Mouse (Mus musculus) hindbrain, embryonic 10.5 days (tissue): ENCODE measurements around the gene Yy2. TPM values are rescaled to one million over a fixed set of nuclear protein-coding genes. Genes with fewer than 3 reads are reported as not detected.

Source experiments
- DNase-seq: peaks from one replicate; pipeline ENCODE4 v3.0.0-alpha.2; 2017; ENCODE audit warnings: low spot score
- H3K27ac ChIP-seq: fragments of 300-500 bp; sonication (generic); 2 replicates; pipeline ENCODE4 v1.5.1; 2016; ENCODE audit warnings: mild to moderate bottlenecking, moderate library complexity
- H3K27me3 ChIP-seq: fragments of 300-500 bp; sonication (generic); 2 replicates; pipeline ENCODE4 v1.6.1; 2016; ENCODE audit warnings: mild to moderate bottlenecking; ENCODE audit not compliant: poor library complexity, insufficient read depth, severe bottlenecking
- H3K36me3 ChIP-seq: fragments of 300-500 bp; sonication (generic); 2 replicates; pipeline ENCODE4 v1.6.1; 2016; ENCODE audit warnings: mild to moderate bottlenecking, moderate library complexity
- H3K4me1 ChIP-seq: fragments of 300-500 bp; sonication (generic); replicated peaks from 2 replicates; pipeline ENCODE4 v1.6.1; 2016; ENCODE audit warnings: mild to moderate bottlenecking
- H3K4me3 ChIP-seq: fragments of 300-500 bp; sonication (generic); 2 replicates; pipeline ENCODE4 v1.5.1; 2016; ENCODE audit warnings: mild to moderate bottlenecking, moderate library complexity
- H3K9me3 ChIP-seq: fragments of 300-500 bp; sonication (generic); 2 replicates; pipeline ENCODE4 v1.6.1; 2016; ENCODE audit warnings: mild to moderate bottlenecking, moderate library complexity
- WGBS: fragments of 180-500 bp; shearing (Covaris S2); methylation state at CpG from one replicate; pipeline ENCODE4 v1.1.7; 2016; 5-methylcytosine and 5-hydroxymethylcytosine counted together
- polyA plus RNA-seq: library from polyadenylated mRNA; unstranded; fragments of >200 nt; fragmentation: Nextera tagmentation; extraction: Ambion mirVana; gene quantifications from 2 replicates; pipeline ENCODE4 v1.2.1, GENCODE M21; 2016

The Yy2 gene
- polyA plus RNA-seq, 1 experiment from 2014 or later, result 4.9 TPM

GRCm38 (mm10) chrX:157563794-157564193 lies 5.0 kb downstream of the Yy2 start:
- no peaks in the 10 kb centered on the region for H3K9me3 ChIP-seq
- DNase-seq, result no peak
- H3K36me3 ChIP-seq, result peaks cover 17% of the 10 kb centered on the region
- no peaks in the 10 kb centered on the region for H3K4me1 ChIP-seq
- H3K27me3 ChIP-seq, result no peaks in the 10 kb centered on the region
- H3K27ac ChIP-seq, result no peak overlapping the region
- no peak overlapping the region for H3K4me3 ChIP-seq
- 81% methylated on average over 10 of the region's 10 CpGs for WGBS

GRCm38 (mm10) chrX:157547082-157547481 lies 21.7 kb downstream of the Yy2 start:
- WGBS, result 18% methylated on average over 3 of the region's 3 CpGs
- peak; percentile 41 for DNase-seq
- Histone ChIP-seq H3K27me3 (no peaks in the 10 kb centered on the region), H3K9me3 (no peaks in the 10 kb centered on the region), H3K27ac (no peak overlapping the region), H3K36me3 (peaks cover under 1% of the 10 kb centered on the region; the same call in 1 of the 2 replicates), H3K4me1 (peaks cover 5% of the 10 kb centered on the region; the same call in 1 of the 2 replicates), H3K4me3 (no peak overlapping the region)

Other genes starting within 250 kb of the Yy2 start
- 0.10 and 0.27 TPM in 2 replicates for gene Phex, start 153.7 kb downstream of the Yy2 start, polyA plus RNA-seq
- 67.8 and 92.2 TPM in 2 replicates for gene Sms, start 76.7 kb downstream of the Yy2 start, polyA plus RNA-seq
- 19.2 and 22.8 TPM in 2 replicates for gene Mbtps2, start 29.7 kb upstream of the Yy2 start, polyA plus RNA-seq
- gene Smpx, start 129.9 kb upstream of the Yy2 start, polyA plus RNA-seq, result 0.55 TPM in 1 of 2 replicates, not detected in the other
- gene Klhl34, start 249.4 kb upstream of the Yy2 start, polyA plus RNA-seq, result 0.95 and 1.8 TPM in 2 replicates